8 mouse cellular contexts compared by ENCODE assay signal in the genomic region with DNA sequence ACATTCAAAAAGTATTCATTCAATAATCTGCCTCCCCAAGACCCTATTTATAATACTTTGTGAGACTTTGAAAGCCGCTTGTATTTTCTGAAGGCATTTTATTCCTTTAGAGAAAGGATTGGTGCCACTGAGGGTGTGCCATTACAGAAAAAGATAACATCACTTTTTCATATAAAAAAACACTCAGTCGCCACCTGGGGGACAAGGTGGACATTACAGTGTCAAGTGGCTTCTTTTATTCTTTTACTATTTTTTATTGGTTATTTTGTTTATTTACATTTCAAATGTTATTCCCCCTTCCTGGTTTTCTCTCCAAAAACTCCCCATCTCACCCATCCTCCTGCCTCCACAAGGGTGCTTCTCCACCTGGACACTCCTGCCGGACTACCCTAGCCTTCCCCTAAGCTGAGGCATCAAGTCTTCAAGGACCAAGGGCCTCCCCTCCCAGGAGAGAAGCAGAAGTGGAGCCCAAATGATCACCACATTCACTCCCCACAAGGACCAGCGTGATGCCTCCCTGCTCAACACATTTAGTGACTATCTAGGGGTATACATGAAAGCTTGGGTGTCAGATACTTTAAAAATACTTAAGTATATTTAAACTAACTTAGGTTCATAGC.
A peak's percentile ranks its signal among the peaks of the same experiment; 100 is the strongest.
DNase-seq lines count a peak whose midpoint lies in the region; ATAC-seq and TF ChIP-seq lines count a peak whose summit lies in the region.

No protein-coding gene starts in this region.

- no peak overlapping the region for H3K27ac ChIP-seq in intestine, postnatal 0 days (ENCODE audit: low read depth, low read length)
- no peak overlapping the region for H3K27ac ChIP-seq in intestine, embryonic 15.5 days
- H3K27ac ChIP-seq in stomach, postnatal 0 days (replicated peaks): no peak overlapping the region
- no peak overlapping the region for H3K27ac ChIP-seq in kidney, embryonic 15.5 days

- DNase-seq in adrenal gland, postnatal 10 days: peak; percentile 20
- no peak for DNase-seq in adrenal gland, adult 18-20 months (ENCODE audit: low spot score in 2 of 2)
- peak; percentile 16 for DNase-seq in right cerebral cortex, postnatal 14 days
- DNase-seq in right cerebral cortex, postnatal 36 days (ENCODE audit: low spot score in 2 of 2): no peak
- DNase-seq in stomach, postnatal 0 days (ENCODE audit: low spot score): no peak

- H3K9me3 ChIP-seq in intestine, postnatal 0 days (ENCODE audit: control insufficient read depth): no peaks in the 10 kb centered on the region
- H3K9me3 ChIP-seq in intestine, embryonic 15.5 days: no peaks in the 10 kb centered on the region
- no peaks in the 10 kb centered on the region for H3K9me3 ChIP-seq in stomach, postnatal 0 days (ENCODE audit: control insufficient read depth, low read length)
- no peaks in the 10 kb centered on the region for H3K9me3 ChIP-seq in kidney, embryonic 15.5 days (replicated peaks)

- no peak overlapping the region for H3K9ac ChIP-seq in intestine, postnatal 0 days (ENCODE audit: low read depth, low read length)
- H3K9ac ChIP-seq in intestine, embryonic 15.5 days: no peak overlapping the region
- H3K9ac ChIP-seq in stomach, postnatal 0 days (ENCODE audit: low read length): no peak overlapping the region
- no peak overlapping the region for H3K9ac ChIP-seq in kidney, embryonic 15.5 days

- no peak for TF ChIP-seq EP300 in stomach, postnatal 0 days (optimal IDR thresholded peaks at IDR 0.05)

- no peak for ATAC-seq in intestine, postnatal 0 days
- ATAC-seq in intestine, embryonic 15.5 days: no peak
- ATAC-seq in stomach, postnatal 0 days (ENCODE audit: low FRiP score, low TSS enrichment): no peak
- ATAC-seq in kidney, embryonic 15.5 days (replicated peaks; ENCODE audit: low FRiP score): no peak

- no peaks in the 10 kb centered on the region for H3K27me3 ChIP-seq in intestine, postnatal 0 days (replicated peaks; ENCODE audit: control insufficient read depth, insufficient read depth, low read length)
- no peaks in the 10 kb centered on the region for H3K27me3 ChIP-seq in intestine, embryonic 15.5 days (replicated peaks)
- no peaks in the 10 kb centered on the region for H3K27me3 ChIP-seq in stomach, postnatal 0 days (ENCODE audit: control insufficient read depth, insufficient read depth, low read length)
- no peaks in the 10 kb centered on the region for H3K27me3 ChIP-seq in kidney, embryonic 15.5 days

- H3K4me2 ChIP-seq in intestine, postnatal 0 days (replicated peaks; ENCODE audit: low read depth): no peak overlapping the region
- no peak overlapping the region for H3K4me2 ChIP-seq in intestine, embryonic 15.5 days (replicated peaks)
- H3K4me2 ChIP-seq in stomach, postnatal 0 days (replicated peaks; ENCODE audit: low read depth): no peak overlapping the region
- no peak overlapping the region for H3K4me2 ChIP-seq in kidney, embryonic 15.5 days

- no peaks in the 10 kb centered on the region for H3K36me3 ChIP-seq in intestine, postnatal 0 days (ENCODE audit: control insufficient read depth, insufficient read depth)
- H3K36me3 ChIP-seq in intestine, embryonic 15.5 days: no peaks in the 10 kb centered on the region
- no peaks in the 10 kb centered on the region for H3K36me3 ChIP-seq in stomach, postnatal 0 days (ENCODE audit: control insufficient read depth, insufficient read depth, low read length)
- H3K36me3 ChIP-seq in kidney, embryonic 15.5 days: no peaks in the 10 kb centered on the region

- peak; percentile 54 for TF ChIP-seq CTCF in intestine, postnatal 0 days (IDR thresholded peaks at IDR 0.05; ENCODE audit: low read depth)
- TF ChIP-seq CTCF in stomach, postnatal 0 days (IDR thresholded peaks at IDR 0.05; ENCODE audit: low read depth): peak; percentile 55

- no peak overlapping the region for H3K4me3 ChIP-seq in intestine, postnatal 0 days (ENCODE audit: low read depth, low read length)
- H3K4me3 ChIP-seq in intestine, embryonic 15.5 days (replicated peaks): no peak overlapping the region
- no peak overlapping the region for H3K4me3 ChIP-seq in stomach, postnatal 0 days (ENCODE audit: low read depth, low read length)
- H3K4me3 ChIP-seq in kidney, embryonic 15.5 days (replicated peaks): no peak overlapping the region

- H3K4me1 ChIP-seq in intestine, postnatal 0 days (replicated peaks; ENCODE audit: control insufficient read depth, insufficient read depth, low read length): no peaks in the 10 kb centered on the region
- H3K4me1 ChIP-seq in intestine, embryonic 15.5 days (replicated peaks): no peaks in the 10 kb centered on the region
- no peaks in the 10 kb centered on the region for H3K4me1 ChIP-seq in stomach, postnatal 0 days (replicated peaks; ENCODE audit: control insufficient read depth, insufficient read depth)
- H3K4me1 ChIP-seq in kidney, embryonic 15.5 days: 0 out of 2 replicates have a peak, but pooled peaks cover 2% of the 10 kb centered on the region

- 57% methylated on average over 4 of the region's 4 CpGs for WGBS in intestine, postnatal 0 days
- WGBS in intestine, embryonic 15.5 days: 56% methylated on average over 4 of the region's 4 CpGs
- WGBS in stomach, postnatal 0 days: 49% methylated on average over 4 of the region's 4 CpGs
- WGBS in kidney, embryonic 15.5 days: 50% methylated on average over 4 of the region's 4 CpGs

Comparison
In these comparisons a context has a peak if more than half of its experiments do, and no peak if none do; other contexts are left out.
1. DNase-seq: peak in adrenal gland, postnatal 10 days (single experiment) and right cerebral cortex, postnatal 14 days (single experiment); none in adrenal gland, adult 18-20 months (0 of 2), right cerebral cortex, postnatal 36 days (0 of 2) and stomach, postnatal 0 days (single experiment).